Mouse (Mus musculus) heart, adult 2 months (tissue): ENCODE measurements at regions not wholly inside any gene's neighbourhood (a gene's known extent, or its start where the extent isn't known, plus 50 kb on each side); places are given as distances from the start of the nearest gene placed in this dataset.

ENCODE experiments used
- CTCF ChIP-seq: fragments of 200-600 bp; IDR thresholded peaks from 2 replicates; pipeline ENCODE4 v1.8.1; 2022; ENCODE audit warnings: antibody characterized with exemption, mild to moderate bottlenecking, moderate library complexity
- POLR2A ChIP-seq: fragments of 200-500 bp; IDR thresholded peaks from 2 replicates; pipeline ENCODE4 v1.6.1; 2011; ENCODE audit warnings: mild to moderate bottlenecking, low read depth, low read length, control low read depth; ENCODE audit not compliant: insufficient read depth

DNA sequence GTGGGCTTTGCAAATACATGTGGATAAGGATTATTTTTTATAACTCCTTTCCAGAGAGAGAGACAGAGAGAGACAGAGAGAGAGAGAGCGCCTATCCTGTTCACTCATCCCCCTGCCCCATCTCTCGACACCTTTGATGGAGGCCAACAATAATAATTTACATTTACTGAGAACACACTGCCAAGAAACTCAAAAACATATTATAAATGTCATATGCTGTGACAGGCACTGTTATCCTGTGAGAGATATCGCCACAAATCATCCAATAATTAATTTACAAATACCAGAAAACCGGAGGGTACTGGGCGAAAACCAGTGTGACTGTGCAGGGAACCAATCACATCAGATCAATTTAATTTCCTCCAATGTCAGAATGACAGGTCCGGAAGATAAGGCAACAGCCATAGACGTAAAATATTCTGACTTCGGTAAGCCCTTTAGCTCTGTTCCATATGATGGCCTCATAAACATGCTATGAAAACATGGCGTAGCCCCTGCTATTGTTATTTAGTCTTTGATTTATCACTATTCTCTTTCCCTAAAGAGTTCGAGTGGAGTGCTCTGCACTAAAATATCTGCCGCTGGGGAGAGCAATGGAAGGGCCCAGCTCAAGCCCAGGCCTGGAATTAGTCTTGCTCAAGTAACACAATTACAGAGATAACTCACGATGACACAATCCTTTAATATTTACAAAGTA lies 173.5 kb upstream of the Ppp2r3a start:
- TF ChIP-seq POLR2A (no peak), CTCF (no peak)
